Mouse (Mus musculus) layer of hippocampus, postnatal 14 days (tissue): ENCODE measurements at regions not wholly inside any gene's neighbourhood (a gene's known extent, or its start where the extent isn't known, plus 50 kb on each side); places are given as distances from the start of the nearest gene placed in this dataset.

Source experiments
- DNase-seq, 2 experiments: peaks; one replicate each; pipeline ENCODE4 v3.0.0; 2021 to 2022; ENCODE audit warnings: low spot score in 2 of 2, mixed read lengths in 1 of 2

DNA sequence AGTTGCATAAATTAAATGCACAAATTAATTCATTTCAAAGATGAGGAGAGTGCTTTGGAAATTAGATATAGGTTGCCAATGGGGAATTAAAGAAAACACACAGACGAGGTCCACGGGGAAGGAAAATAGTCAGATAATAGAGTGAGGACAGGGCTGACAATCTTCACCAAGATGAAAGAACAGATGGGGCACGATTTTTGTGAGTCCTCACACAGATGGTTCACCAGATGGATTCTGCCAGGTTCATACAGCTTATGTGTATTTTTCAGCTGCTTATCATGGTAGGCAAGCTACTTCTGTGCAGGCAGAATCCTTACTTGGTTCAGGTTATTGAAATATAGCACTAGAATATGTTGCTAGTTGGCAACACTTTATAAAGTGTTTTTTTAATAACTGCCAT, 1585.4 kb upstream of the Igfbp7 start:
- peak; percentile 16 to 69 for DNase-seq

DNA sequence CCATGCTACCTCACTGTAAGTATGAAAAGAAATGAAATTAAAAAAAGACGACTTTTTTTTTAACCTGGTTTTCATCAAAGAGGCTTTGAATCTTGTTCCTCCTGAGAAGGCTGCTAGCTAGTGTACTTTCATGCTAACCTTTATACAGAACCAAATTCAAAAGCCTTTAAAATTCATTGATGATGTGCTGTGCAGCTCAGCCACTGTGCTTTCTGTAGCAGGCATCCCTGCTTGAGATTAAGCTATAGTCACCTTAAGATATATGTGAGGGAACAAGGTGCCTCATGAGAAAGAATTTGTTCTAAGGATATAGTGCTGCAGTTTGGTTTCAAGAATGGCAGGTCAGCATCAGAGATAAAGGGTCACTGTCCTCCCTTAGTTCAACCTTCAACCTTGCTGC, 1581.9 kb upstream of the Igfbp7 start:
- DNase-seq: no peak

DNA sequence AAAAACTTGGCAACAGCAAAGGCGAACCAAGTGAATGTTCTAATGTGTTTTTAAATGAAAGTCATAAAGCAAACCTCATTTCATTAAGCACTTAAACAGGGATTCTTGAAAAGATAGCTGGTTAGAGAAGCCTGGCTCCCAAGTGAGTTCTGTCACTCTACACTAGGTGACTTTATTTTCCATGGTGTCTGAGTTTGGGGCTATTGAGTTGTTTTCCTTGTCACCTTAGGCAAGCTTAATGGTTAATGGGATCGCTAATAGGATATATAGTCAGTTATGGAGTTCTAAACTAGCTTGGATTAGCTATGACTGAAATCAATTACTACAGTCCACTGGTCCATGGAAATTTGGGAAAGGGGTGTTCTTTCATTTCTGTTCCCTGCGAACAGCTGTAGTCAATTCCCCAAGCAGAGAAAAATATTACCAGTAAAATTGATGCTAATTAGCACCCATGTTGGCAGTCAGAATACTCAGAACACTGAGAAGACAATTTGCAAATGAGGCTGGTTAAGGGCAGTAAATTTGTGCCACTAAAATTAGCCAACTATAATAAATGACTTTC, 1568.7 kb upstream of the Igfbp7 start:
- DNase-seq: peak in 1 of 2 experiments; percentile 28

DNA sequence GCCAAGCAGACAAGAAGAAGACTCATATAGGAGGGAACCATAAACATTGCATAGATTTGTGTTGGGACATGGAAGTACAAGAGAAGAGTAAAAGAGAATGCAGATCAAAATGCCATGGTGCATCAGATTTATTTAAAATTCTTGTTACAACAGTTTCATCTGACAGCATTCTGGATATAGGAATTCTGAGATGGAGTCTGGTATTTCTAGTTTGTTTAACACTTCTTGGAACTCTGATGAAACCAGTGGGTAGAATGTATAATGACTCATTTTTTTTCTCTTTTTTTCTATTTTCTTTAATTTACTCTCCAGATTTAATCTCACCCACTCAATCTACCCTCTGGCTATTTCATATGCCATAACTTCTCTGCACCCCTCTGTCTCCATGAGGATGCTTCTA, 1537.9 kb upstream of the Igfbp7 start:
- DNase-seq: no peak

DNA sequence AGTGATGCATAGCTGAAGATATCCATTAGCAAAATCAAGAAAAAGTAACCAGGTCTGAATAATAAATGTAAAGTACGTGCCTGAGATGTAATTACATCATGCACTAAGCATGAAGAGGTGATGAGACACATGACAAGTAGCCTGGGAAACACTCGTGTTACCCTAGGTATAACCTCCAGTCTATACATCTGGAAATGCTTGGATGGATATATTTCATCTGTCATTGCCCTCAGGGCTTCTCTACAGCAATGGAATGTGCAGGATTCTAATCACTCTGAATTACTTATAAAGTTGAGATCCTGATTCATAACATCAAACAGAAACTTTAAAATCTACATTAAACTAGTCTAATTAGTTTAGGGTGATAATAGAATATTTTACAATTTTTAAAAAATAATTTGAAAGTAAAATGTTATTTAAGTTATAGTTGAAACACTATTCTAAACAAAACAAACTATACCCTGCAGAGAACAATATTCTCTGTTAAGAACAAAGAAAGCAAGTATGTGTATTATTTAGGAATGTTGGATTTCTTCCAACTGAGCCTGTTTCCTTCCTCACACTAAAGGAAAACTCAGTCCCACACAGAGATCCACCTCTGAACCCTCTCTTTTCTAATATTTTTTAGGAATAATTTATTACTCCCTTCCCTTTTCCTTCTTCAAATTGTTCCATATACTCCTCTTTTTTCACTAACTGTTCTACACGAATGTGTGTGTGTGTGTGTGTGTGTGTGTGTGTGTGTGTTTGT, 1514.2 kb upstream of the Igfbp7 start:
- no peak for DNase-seq

DNA sequence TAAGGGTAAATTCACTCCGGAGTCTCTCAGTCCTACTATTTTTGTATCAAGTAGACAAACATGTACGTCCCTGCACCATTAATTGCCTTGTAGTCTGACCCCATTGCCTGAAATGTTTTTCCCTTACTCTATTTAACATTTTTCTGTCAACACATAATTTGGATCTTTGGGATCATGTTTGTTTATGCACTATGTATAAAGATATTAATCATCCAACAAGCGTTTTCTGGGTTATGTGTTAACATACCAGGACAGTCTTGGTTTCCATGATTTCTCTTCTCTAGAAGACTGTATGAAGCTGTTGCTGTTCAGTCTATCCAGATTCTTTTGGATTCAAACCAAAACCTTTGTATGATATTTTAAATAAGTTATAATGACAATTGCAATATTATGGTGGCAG, 1492.3 kb upstream of the Igfbp7 start:
- no peak for DNase-seq

DNA sequence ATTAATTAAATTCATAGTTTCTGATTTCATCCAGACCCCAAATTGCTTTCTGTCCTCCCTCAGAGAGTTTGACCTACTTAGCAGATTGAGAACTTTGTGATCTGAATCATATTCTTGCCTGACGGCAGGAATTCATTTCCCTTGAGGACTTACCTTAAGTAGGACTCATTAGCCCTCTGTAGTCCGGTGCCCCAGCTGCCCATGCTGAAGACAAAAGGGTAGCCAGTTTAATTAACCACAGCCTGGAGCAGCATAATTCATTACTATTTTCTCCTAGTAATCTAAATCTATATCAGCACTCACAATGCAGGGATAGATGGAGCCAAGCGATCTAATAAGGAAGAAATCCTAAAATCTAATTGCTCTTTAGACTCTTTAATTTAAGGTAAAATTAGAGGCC, 1470.9 kb upstream of the Igfbp7 start:
- no peak for DNase-seq

DNA sequence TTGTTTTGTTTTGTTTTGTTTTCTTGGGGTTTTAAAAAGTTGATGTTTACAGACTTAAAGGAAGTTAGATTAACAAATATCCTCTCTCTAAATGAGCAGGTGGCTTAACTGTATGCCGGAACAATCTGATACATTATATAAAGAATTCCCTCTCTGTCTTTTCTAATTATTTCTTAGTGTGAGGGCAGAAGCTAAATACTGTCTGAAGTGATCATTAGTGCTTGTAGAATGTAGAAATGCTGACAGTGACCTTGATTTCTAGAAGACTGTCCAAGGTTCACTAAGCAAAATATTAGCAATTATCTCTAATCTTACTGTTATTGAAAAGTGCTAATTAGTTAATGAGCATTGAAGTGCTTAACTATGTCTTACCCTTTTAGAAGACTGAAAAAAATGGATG, 1437.3 kb upstream of the Igfbp7 start:
- no peak for DNase-seq

DNA sequence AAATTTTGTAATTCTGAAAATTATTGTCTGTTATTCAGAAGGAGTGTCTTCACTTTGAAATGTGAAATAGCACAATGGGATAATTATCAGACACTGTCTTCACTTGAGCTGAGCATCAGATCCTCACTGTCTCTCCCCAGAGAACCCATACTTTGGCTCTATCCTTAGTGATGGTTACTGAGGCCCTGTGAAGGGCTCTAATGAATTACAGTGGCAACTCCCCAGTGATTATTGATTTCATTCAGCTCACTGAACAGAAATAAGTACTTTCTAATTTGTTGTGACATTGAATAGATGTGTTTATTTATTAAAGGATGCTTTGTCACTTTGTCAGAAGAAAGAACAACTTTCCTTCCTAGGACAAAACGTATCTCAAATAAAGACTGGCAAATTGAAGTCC, 1389.5 kb upstream of the Igfbp7 start:
- no peak for DNase-seq
